Mouse (Mus musculus): ENCODE measurements around the gene H2-Q7. TPM values are rescaled to one million over a fixed set of nuclear protein-coding genes. Genes with fewer than 3 reads are reported as not detected.
A peak's percentile ranks its signal among the peaks of the same experiment; 100 is the strongest.
"Not testable (repeated sequence)": the region's sequence is repeated elsewhere in the genome, so short reads cannot be mapped to it uniquely, and the experiment has no call there.

Gene H2-Q7
- polyA plus RNA-seq (2021): 0.08 TPM

GRCm38 (mm10) chr17:35438885-35439284, at the start of gene H2-Q7:
H2-Q7 (plus strand) TSS chr17:35439155.
- POLR2A ChIA-PET; CTCF ChIA-PET; H3K27me3 ChIP-seq; in situ Hi-C loops (cut with MboI; ENCODE audit: low pct_unique_long_range_greater_than_20kb): not testable (repeated sequence)
- ATAC-seq (peak; percentile 77), DNase-seq (ENCODE audit: low read depth, low spot score) (peak; percentile 7)

GRCm38 (mm10) chr17:35389796-35390195, 49.2 kb upstream of the H2-Q7 start:
- CTCF ChIA-PET; ATAC-seq; DNase-seq (ENCODE audit: low read depth, low spot score); H3K27me3 ChIP-seq; POLR2A ChIA-PET; in situ Hi-C loops (cut with MboI; ENCODE audit: low pct_unique_long_range_greater_than_20kb): not testable (repeated sequence)
- peak; percentile 52 for TF ChIP-seq CTCF (IDR thresholded peaks at IDR 0.05)

GRCm38 (mm10) chr17:35392671-35393070, 46.3 kb upstream of the H2-Q7 start:
- CTCF ChIA-PET; in situ Hi-C loops (cut with MboI; ENCODE audit: low pct_unique_long_range_greater_than_20kb): not testable (repeated sequence)

GRCm38 (mm10) chr17:35393864-35394800, 44.8 kb upstream of the H2-Q7 start:
- CTCF ChIA-PET; POLR2A ChIA-PET; in situ Hi-C loops (cut with MboI; ENCODE audit: low pct_unique_long_range_greater_than_20kb); H3K27me3 ChIP-seq; DNase-seq (ENCODE audit: low read depth, low spot score): not testable (repeated sequence)
- ATAC-seq: peak; percentile 77

More at GRCm38 (mm10) chr17:35392671-35393070, 46.3 kb upstream of the H2-Q7 start:
- H3K27me3 ChIP-seq; ATAC-seq; DNase-seq (ENCODE audit: low read depth, low spot score); POLR2A ChIA-PET: not testable (repeated sequence)

GRCm38 (mm10) chr17:35396956-35397355, 42.0 kb upstream of the H2-Q7 start:
- H3K27me3 ChIP-seq; DNase-seq (ENCODE audit: low read depth, low spot score); ATAC-seq; POLR2A ChIA-PET; CTCF ChIA-PET; in situ Hi-C loops (cut with MboI; ENCODE audit: low pct_unique_long_range_greater_than_20kb): not testable (repeated sequence)

- POLR2A ChIA-PET; ATAC-seq; in situ Hi-C loops (cut with MboI; ENCODE audit: low pct_unique_long_range_greater_than_20kb); CTCF ChIA-PET; DNase-seq (ENCODE audit: low read depth, low spot score); H3K27me3 ChIP-seq: not testable (repeated sequence)
These were observed 25.9 kb upstream of the H2-Q7 start for GRCm38 (mm10) chr17:35413057-35413456.

GRCm38 (mm10) chr17:35415273-35416129, 23.5 kb upstream of the H2-Q7 start:
- ATAC-seq; POLR2A ChIA-PET; DNase-seq (ENCODE audit: low read depth, low spot score); CTCF ChIA-PET; in situ Hi-C loops (cut with MboI; ENCODE audit: low pct_unique_long_range_greater_than_20kb); H3K27me3 ChIP-seq: not testable (repeated sequence)

- DNase-seq (ENCODE audit: low read depth, low spot score): no peak
- no peak for TF ChIP-seq CTCF (IDR thresholded peaks at IDR 0.05)
- ChIA-PET POLR2A (no interaction called here), CTCF (no interaction called here)
- in situ Hi-C loops (cut with MboI; ENCODE audit: low pct_unique_long_range_greater_than_20kb): no loop called here
- peaks cover 3% of the 10 kb centered on the region for H3K27me3 ChIP-seq
- ATAC-seq: no peak
These were observed 20.2 kb upstream of the H2-Q7 start for GRCm38 (mm10) chr17:35418772-35419171.

GRCm38 (mm10) chr17:35419564-35419963, 19.4 kb upstream of the H2-Q7 start:
- H3K27me3 ChIP-seq; DNase-seq (ENCODE audit: low read depth, low spot score); in situ Hi-C loops (cut with MboI; ENCODE audit: low pct_unique_long_range_greater_than_20kb); ATAC-seq; CTCF ChIA-PET; POLR2A ChIA-PET: not testable (repeated sequence)

- POLR2A ChIA-PET; in situ Hi-C loops (cut with MboI; ENCODE audit: low pct_unique_long_range_greater_than_20kb); DNase-seq (ENCODE audit: low read depth, low spot score); CTCF ChIA-PET; ATAC-seq; H3K27me3 ChIP-seq: not testable (repeated sequence)
These were observed 18.6 kb upstream of the H2-Q7 start for GRCm38 (mm10) chr17:35420206-35420810.

- DNase-seq (ENCODE audit: low read depth, low spot score); CTCF ChIA-PET; H3K27me3 ChIP-seq; in situ Hi-C loops (cut with MboI; ENCODE audit: low pct_unique_long_range_greater_than_20kb); ATAC-seq: not testable (repeated sequence)
- POLR2A ChIA-PET: interaction anchor here (0.6 kb wide), 1 partner anchor 505 kb away, joined by 6 read pairs; no protein-coding TSS in a partner anchor
These were observed 17.6 kb upstream of the H2-Q7 start for GRCm38 (mm10) chr17:35421331-35421730.

- POLR2A ChIA-PET; ATAC-seq; DNase-seq (ENCODE audit: low read depth, low spot score); CTCF ChIA-PET; H3K27me3 ChIP-seq; in situ Hi-C loops (cut with MboI; ENCODE audit: low pct_unique_long_range_greater_than_20kb): not testable (repeated sequence)
These were observed 16.6 kb upstream of the H2-Q7 start for GRCm38 (mm10) chr17:35422360-35422759.

GRCm38 (mm10) chr17:35423131-35423810, 15.7 kb upstream of the H2-Q7 start:
- in situ Hi-C loops (cut with MboI; ENCODE audit: low pct_unique_long_range_greater_than_20kb); H3K27me3 ChIP-seq; DNase-seq (ENCODE audit: low read depth, low spot score); ATAC-seq; CTCF ChIA-PET; POLR2A ChIA-PET: not testable (repeated sequence)

- ATAC-seq; CTCF ChIA-PET; DNase-seq (ENCODE audit: low read depth, low spot score); H3K27me3 ChIP-seq; POLR2A ChIA-PET; in situ Hi-C loops (cut with MboI; ENCODE audit: low pct_unique_long_range_greater_than_20kb): not testable (repeated sequence)
These were observed 14.8 kb upstream of the H2-Q7 start for GRCm38 (mm10) chr17:35424106-35424505.
